Mouse (Mus musculus) T-helper 1 cell (primary cell): Measurements from ENCODE around the gene Zp3.

Experiments used
- in situ Hi-C: fragments of 300-600 bp; cut with MboI, MseI; formaldehyde crosslinking; loops from one replicate; pipeline ENCODE4 v1.15.1; 2025; ENCODE audit warnings: high pct_unique_total_duplicates

Gene Zp3

GRCm38 (mm10) chr5:136001222-136001621, 21.3 kb downstream of the Zp3 start:
- in situ Hi-C loops = no loop called here

GRCm38 (mm10) chr5:136002325-136002724, 22.4 kb downstream of the Zp3 start:
- in situ Hi-C loops = no loop called here

GRCm38 (mm10) chr5:136002751-136003151, 22.9 kb downstream of the Zp3 start:
- in situ Hi-C loops = no loop called here

- in situ Hi-C loops = no loop called here
Measured at GRCm38 (mm10) chr5:136004537-136004936, 24.6 kb downstream of the Zp3 start.

GRCm38 (mm10) chr5:136007745-136008144, 27.8 kb downstream of the Zp3 start:
- in situ Hi-C loops = no loop called here

- in situ Hi-C loops = no loop called here
Measured at GRCm38 (mm10) chr5:136014877-136015276, 35.0 kb downstream of the Zp3 start.

- in situ Hi-C loops = no loop called here
Measured at GRCm38 (mm10) chr5:136015586-136015985, 35.7 kb downstream of the Zp3 start.

GRCm38 (mm10) chr5:136016014-136016876, 36.3 kb downstream of the Zp3 start:
- in situ Hi-C loops = no loop called here

- in situ Hi-C loops = no loop called here
Measured at GRCm38 (mm10) chr5:136017262-136017661, 37.4 kb downstream of the Zp3 start.

- in situ Hi-C loops = no loop called here
Measured at GRCm38 (mm10) chr5:136018726-136019125, 38.8 kb downstream of the Zp3 start.

- in situ Hi-C loops = no loop called here
Measured at GRCm38 (mm10) chr5:136019907-136020306, 40.0 kb downstream of the Zp3 start.

GRCm38 (mm10) chr5:136025712-136026111, 45.8 kb downstream of the Zp3 start:
- in situ Hi-C loops = no loop called here

- in situ Hi-C loops = no loop called here
Measured at GRCm38 (mm10) chr5:136026859-136027258, 47.0 kb downstream of the Zp3 start.

GRCm38 (mm10) chr5:136027612-136028311, 47.9 kb downstream of the Zp3 start:
- in situ Hi-C loops = no loop called here

GRCm38 (mm10) chr5:136034868-136035267, 55.0 kb downstream of the Zp3 start:
- in situ Hi-C loops = no loop called here

- in situ Hi-C loops = no loop called here
Measured at GRCm38 (mm10) chr5:136035285-136035684, 55.4 kb downstream of the Zp3 start.

GRCm38 (mm10) chr5:136036667-136037066, 56.8 kb downstream of the Zp3 start:
- in situ Hi-C loops = no loop called here
